Mouse (Mus musculus) heart, adult 8-10 months (tissue): ENCODE data around the gene Ppp1ca. TPM values are rescaled to one million over a fixed set of nuclear protein-coding genes. Genes with fewer than 3 reads are reported as not detected.

ENCODE experiments used
- DNase-seq: peaks from one replicate; pipeline ENCODE4 v3.0.0; 2022; ENCODE audit warnings: low spot score
- total RNA-seq, 4 experiments: library from RNA; stranded (reverse); gene quantifications; 2 replicates each; pipeline ENCODE4 v1.2.4; 2022

Gene Ppp1ca
- total RNA-seq, result 100 to 1,000 TPM; 261 to 310 (median 281) TPM

DNA sequence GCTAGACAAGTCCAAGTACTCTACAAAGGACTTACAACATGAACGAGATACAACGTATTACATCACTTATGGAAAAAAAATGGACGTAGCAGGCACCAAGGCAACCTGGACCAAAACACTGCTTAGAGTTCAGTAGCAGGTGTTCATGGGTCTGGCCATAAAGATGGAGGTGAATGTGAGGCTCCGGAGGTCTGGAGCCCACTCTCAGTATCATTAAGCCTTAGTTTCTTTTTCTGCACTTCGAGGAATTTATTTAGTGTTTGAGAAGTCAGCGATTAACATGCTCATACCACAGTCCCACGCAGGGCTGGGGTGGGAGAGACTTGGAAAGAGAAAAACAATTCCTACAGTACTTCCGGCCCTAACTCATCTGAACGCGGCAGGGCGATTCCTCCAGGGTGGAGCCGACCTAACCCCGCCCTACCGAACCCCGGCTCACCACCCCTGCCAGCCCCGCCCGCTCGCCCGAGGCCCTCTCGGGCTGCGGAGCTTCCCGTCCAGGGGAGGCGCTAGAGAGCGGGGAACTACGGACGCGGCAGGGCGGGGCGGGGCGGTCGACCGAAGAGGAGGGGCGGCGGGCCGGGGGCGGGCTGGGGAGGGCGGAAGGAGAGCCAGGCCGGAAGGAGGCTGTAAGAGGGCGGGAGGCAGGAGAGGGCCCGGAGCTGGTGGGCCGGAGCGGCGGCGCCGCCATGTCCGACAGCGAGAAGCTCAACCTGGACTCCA, at the start of gene Ppp1ca:
TSS of gene Ppp1ca (plus strand) at position 538 of the 723 bp plus-strand sequence.
- DNase-seq, result peak; percentile 92

DNA sequence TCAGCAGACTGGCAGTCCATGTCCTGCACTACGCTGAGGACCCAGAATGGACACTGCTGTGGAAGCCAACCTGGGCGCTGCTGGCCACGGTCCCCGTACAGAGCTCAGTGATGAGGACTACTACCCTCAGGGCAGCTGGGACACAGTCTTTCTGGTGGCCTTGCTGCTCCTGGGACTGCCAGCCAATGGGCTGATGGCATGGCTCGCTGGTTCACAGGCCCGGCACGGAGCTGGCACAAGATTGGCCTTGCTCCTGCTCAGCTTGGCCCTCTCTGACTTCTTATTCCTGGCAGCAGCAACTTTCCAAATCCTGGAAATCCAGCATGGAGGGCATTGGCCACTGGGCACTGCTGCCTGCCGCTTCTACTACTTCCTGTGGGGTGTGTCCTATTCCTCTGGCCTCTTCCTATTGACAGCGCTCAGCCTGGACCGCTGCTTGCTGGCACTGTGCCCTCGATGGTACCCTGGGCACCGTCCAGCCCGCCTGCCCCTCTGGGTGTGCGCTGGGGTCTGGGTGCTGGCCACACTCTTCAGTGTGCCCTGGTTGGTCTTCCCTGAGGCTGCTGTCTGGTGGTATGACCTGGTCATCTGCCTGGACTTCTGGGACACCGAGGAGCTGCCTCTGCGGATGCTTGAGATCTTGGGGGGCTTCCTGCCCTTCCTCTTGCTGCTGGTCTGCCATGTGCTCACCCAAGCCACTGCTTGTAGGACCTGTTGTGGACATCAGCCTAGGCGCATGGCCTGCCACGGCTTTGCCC, 49.3 kb upstream of the Ppp1ca start:
- no peak for DNase-seq

DNA sequence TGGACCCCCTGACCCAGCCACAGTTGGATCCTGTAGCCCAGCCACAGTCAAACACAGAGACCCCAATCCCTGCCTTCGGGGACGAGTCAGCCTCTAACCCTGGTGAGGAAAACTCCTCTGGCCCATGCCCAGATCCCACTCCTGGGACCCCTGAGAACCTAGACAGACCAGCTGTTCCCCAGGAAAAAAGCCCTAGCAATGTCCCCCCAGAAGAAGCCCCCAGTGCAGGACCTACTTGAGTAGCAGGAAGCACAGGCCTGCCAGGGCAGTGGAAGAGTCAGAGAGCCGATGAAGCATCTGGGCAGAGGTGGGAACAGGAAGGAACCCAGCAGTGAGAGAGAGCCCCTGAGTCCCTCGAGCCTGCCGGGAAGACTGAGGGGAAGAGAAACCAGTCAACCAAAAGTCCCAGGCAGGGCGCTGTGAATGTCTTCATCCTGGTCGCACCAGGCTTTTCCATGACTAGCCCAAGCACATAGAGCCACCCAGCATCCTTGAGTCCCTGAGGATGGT, 48.1 kb upstream of the Ppp1ca start, which contains the start of gene Cabp4:
TSS of gene Cabp4 (minus strand) at position 275 of the 510 bp plus-strand sequence.
- DNase-seq, result no peak

DNA sequence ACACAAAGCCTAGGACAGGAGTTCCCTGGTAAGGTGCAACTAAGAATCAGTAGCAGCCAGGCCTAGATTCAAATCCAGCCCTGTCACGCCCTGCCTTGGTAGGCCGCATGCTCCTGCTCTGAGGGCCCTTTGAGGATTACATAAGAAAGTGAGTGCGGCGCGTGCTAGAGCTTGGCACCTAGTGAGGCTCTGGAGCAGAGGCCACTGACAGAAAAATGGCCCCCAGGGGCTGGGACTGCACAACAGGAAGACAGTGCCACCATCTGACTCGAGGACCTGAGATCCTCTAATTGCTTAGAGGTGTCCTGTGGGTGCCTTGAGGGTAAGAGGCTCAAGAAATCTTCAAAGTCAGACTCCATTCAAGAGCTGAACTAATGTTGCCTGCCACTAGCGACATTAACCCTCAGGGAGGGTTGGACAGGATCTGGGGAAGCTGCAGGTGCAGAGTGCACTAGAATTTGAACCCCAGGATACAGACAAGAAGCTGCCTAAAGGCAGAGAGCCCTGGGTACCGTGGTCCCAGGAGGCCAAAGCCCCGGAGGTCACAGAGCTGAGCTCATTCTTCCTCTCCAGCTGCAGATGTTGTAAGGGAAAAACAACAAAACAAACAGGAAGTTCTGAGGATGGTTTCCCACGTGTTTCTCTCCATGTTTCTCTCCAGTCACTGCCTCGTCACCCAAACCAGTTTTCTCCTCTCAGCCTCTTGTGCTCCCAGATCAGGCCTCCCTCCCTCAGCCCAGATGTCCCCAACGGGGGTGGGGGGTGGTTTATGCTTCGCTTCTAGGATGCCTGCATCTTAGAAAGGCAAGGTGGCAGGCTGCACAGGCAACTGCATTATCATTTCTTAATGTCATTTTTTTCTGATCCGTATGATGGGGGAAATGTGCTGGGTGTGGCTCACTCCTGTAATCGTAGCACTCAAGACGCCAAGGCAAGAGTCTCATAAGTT, 47.0 kb upstream of the Ppp1ca start:
- no peak for DNase-seq

DNA sequence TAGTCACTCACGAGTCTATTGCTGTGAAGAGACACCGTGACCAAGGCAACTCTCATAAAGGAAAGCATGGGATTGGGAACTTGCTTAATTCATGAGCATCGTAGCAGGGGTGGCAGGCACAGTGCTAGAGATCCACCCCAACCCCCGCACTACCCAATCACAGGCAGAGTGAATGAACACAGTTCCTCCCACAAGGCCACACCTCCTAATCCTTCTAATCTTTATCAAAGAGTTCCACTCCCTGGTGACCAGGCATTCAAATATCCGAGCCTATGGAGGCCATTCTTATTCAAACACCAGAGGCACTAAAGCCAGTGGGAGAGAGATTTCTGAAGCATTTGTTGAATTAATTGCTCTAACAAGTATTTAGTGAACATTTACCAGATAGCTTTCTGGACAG, 45.9 kb upstream of the Ppp1ca start:
- no peak for DNase-seq

DNA sequence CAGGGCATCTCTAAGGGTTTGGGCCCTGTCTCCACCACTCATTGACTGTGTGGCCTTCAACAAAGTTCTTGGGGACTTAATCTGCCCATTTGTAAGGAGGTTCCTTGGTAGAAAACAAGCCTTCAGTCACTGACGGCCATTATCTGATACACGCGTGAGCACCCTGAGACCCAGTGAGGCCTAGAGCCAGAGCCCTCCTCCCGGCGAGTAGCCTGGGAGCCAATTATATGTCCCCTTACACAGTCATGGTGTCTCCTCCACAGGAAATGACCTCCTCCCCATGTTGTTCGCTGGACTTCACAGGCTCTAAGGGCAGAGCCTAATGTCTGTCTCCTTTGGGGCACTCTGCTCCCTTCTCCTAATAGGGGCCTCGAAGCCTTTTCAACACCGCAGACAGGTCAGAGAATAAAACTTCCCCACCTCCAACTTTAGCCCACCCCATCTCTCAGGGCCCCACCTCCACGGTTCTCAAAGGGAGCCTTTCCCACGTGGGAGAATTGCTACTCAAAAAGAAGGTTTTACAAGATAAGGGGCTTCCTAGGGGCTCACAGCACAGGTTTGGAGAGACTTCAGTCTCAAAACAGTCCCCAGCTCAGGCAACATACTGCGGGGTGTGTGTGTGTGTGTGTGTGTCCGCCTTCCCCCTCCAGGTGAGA, 45.4 kb upstream of the Ppp1ca start:
- DNase-seq, result no peak

DNA sequence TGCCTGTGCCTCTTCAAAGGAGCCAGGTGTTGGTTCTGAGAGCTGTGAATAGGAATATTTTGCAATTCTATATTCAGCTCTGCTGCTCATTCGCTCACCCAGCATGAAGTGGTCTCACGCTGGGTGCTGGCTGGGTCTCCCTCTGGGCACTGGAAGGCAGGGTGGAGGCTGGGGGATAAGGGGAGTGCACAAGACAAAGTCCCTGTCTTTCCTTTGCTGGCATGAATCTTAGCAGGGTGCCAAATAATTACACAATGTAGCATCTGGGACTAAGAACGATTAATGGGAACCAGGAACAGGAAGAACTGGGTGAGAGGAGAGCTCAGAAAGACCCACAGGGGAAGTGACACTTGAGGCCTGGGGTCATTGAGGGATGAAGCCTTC, 44.9 kb upstream of the Ppp1ca start:
- no peak for DNase-seq

DNA sequence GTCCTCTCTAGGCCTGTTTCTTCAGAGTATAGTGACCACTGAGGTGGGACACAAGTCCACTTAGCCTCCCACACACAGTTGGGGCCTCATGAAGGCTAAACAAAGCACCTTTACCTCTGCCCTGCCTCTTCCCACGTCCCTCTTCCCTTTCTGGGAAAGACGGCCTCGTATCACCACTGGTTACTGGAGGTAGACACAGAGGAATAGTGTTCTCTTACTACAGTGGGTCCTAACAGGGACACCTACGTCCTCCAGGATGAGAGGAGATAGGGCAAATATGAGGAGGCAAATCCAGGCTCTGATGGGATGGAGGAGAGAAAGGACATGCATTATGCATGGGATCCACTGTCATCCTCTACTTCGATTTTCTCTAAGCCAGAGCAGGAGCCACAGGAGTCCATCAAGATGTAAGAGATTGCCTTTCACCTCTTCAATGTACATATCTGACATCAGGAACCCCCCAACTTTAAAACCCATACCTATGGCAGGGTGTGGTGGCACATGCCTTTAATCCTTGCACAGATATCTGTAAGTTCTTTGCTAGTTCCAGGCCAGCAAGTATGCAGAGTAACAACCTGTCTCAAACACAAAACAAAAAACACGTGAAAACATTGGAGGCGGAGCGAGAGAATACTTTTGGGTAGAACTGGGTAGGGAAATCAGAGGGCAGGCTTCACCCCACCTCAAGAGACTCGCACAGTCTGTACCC, 43.9 kb upstream of the Ppp1ca start:
- no peak for DNase-seq

DNA sequence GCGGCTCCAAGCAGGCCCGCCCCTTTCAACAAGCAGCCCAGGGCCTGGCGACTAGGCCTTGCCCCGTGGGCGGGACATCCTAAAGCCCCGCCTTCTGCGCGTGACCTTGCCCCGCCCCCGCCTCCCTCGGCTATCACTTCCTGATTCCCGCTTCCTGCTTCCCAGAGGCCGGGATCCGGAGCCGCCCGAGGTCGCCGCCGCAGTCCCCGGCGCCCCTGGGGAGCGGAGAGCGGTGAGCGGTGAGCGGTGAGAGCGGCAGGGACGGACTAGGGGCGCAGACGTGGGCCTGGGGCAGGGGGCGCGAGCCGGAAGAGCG, 43.4 kb upstream of the Ppp1ca start, which contains the start of gene Coro1b:
TSS of gene Coro1b (plus strand) at position 129 of the 316 bp plus-strand sequence.
- peak; percentile 97 for DNase-seq

DNA sequence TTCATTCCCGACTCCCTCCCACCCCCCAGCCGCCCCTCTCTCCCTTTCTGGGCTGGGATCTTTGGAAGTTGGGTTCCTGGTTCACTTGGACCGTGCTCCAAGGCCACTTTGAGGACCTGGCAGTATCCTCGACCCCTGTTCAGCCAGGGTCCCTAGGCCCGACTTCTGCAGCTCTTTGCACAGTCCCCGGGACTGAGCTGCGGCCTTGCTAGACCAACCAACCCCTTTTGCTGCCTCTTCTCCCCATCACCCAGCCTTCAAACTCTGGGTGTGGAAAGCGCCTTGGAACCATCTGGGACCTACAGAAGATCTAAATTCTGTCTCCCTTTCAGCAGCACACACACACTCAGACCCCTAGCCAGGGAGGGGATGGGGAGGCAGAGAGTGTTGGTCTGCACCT, 43.0 kb upstream of the Ppp1ca start:
- no peak for DNase-seq

DNA sequence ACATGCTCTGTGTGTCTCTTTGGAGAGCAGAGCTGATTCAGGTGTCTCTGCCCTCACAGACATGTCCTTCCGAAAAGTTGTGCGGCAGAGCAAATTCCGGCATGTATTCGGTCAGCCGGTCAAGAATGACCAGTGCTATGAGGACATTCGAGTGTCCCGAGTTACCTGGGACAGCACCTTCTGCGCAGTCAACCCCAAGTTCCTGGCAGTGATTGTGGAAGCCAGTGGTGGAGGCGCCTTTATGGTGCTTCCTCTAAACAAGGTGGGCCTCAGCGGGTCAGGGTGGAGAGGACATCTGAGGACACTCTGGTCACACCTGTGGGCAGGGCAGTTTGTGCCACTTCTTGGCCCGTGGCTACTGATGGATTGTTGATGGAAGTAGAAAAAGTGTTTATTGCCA, 42.6 kb upstream of the Ppp1ca start:
- DNase-seq, result no peak

DNA sequence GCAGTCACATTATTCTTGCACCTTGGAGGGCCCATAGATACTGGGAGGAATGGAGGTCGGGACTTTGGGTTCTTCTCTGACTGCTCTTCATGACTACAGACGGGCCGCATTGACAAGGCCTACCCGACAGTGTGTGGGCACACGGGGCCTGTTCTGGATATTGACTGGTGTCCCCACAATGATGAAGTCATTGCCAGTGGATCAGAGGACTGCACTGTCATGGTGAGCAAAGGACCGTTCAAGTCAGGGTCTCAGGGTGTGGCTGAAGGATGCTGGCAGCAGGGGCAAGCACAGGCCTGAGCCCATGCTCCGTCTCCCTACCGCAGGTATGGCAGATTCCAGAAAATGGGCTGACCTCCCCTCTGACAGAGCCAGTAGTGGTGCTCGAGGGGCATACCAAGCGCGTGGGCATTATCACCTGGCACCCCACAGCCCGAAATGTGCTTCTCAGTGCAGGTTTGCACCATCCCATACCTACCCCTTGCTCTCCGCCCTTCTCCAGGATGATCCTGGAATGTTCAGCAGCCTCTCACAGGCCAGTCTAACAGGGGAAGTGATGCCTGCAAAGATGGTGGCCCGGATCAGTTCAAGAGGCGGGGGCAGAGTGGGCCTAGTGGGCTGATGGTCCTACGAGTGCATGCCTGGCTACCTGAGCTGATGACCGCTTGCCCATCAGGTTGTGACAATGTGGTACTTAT, 42.0 kb upstream of the Ppp1ca start:
- no peak for DNase-seq

DNA sequence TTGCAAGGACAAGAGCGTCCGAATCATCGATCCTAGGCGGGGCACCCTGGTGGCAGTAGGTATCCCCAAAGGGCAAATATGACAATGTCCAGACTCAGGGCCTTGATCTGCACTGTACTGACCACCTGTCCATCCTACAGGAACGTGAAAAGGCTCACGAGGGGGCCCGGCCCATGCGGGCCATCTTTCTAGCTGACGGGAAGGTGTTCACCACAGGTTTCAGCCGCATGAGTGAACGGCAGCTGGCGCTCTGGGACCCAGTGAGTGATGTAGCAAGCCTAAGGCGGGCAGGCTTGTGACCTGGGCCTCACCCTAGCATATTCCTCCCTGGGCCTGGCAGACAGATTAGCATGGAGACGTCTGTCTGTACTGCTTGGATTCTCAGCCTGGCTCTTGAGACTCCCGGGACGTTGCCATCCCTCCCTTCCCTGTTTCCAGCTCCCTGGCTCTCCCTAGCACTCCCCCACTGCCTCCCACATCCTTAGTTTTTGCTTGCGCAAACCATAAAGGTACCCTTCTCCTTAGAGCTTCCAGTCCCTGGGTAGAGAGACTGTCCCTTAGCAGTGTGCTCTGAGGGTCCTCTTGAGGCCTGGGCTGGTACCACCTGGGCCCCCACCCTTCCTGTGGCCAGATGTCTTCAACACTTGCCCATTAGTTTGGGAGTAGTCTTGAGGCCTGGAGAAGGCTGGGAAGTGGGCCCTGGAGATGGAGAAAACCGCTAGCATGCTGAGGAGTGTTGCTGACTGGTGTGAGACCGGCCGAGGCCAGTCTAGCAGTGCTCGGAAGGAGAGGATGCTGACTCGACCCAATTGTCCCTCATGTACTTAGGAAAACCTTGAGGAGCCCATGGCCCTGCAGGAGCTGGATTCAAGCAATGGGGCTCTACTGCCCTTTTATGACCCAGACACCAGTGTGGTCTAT, 41.0 kb upstream of the Ppp1ca start:
- DNase-seq, result no peak

DNA sequence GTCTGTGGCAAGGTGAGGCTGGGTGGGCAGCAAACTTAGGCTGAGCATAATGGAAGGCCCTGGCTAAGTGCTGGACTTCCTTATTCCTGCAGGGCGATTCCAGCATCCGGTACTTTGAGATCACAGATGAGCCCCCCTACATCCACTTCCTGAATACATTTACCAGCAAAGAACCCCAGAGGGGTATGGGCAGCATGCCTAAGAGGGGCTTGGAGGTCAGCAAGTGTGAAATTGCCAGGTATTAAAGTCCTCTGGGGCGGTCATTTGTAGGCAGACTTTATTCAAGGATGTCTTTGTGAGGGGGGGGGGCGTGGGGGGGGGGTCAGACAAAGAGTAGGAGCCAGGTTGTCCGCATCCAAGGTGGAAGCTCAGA, 40.4 kb upstream of the Ppp1ca start:
- no peak for DNase-seq

DNA sequence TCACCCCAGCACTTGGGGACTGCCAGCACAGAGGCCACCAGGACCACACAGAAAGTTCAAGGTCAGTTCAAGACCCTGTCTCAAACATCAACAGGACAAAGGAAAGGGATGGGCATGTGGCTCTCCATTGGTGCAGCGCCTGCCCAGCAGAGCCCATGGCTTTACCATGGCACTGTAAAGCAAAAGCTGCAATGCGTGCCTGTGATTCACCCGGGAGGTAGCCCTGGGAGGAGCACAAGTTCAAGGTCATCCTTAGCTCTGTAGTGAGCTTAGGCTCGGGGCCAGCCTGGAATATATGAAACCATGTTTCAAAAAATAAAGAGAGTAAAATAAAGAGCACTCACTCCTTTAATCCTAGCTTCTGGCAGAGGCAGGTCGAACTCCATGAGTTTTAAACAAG, 40.0 kb upstream of the Ppp1ca start:
- DNase-seq, result no peak

DNA sequence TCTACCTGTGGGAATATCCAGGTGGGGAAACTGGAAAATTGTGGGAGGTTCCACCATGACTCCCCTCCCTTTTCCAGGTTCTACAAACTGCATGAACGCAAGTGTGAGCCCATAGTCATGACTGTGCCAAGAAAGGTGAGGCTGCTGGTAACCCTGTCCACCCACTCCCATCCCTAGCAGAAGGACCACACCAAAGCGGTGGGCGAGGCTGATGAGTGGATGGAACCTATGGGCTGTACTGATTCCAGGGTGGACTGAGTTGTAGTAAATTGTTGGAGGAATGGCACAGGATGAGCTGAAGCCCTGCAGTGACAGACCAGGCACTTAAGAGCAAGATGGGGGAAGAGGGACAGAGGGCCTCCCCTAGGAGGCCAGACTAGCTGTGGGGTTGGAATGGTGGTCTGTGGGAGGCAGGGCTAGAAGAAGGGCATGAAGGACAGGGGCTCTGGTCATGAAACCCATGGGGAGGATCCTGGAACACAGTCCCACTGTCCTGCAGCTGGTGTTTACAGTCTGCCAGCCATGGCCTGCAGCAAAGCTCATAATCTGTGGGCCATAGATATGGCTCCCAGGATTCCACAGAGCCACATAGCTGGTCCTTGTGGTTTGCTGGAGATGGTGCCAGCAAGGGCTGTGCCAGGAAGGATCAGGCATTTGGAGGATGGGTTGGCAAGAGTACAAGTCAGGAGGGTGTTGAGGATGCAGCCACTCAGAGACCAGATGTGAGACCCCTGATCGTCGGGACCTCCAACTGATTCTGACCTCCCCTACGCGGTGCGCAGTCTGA, 39.2 kb upstream of the Ppp1ca start:
- no peak for DNase-seq

DNA sequence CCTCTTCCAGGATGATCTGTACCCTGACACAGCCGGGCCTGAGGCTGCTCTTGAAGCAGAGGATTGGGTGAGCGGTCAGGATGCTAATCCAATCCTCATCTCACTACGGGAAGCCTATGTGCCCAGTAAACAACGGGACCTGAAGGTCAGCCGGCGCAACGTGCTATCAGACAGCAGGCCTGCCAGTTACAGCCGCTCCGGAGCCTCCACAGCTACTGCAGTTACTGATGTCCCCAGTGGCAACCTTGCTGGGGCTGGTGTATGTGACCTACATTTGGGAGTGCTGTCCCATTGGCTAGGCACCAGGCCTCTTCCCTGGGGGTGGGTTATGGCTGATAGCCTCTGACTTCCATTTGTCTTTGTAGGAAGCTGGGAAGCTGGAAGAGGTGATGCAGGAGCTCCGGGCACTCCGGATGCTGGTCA, 38.6 kb upstream of the Ppp1ca start, which contains the start of gene Ptprcap:
TSS of gene Ptprcap (plus strand) at position 373 of the 423 bp plus-strand sequence.
- DNase-seq, result no peak
